Mouse (Mus musculus) cerebellum, postnatal 36 days (tissue): Measurements from ENCODE around the gene Fam221b.

Experiments
- DNase-seq, 2 experiments: peaks; one replicate each; pipeline ENCODE4 v3.0.0; 2021 to 2022; ENCODE audit warnings: mixed read lengths in 2 of 2

Fam221b gene

GRCm38 (mm10) chr4:43612534-43612933 lies 56.4 kb downstream of the Fam221b start:
- DNase-seq = no peak
